Mouse (Mus musculus) heart, embryonic 11.5 days (tissue): Measurements from ENCODE around the gene Nckap5l. TPM values are rescaled to one million over a fixed set of nuclear protein-coding genes. Genes with fewer than 3 reads are reported as not detected.

Experiments
- ATAC-seq: fragments of 200-750 bp; cut with Nextera tagmentation; replicated peaks from 2 replicates; pipeline ENCODE4 v1.8.0; 2017; ENCODE audit warnings: moderate library complexity; ENCODE audit not compliant: insufficient number of reproducible peaks, low FRiP score, low TSS enrichment
- H3K27ac ChIP-seq: fragments of 300-500 bp; sonication (generic); 2 replicates; pipeline ENCODE4 v1.5.1; 2014; ENCODE audit warnings: mild to moderate bottlenecking, low read depth, low read length
- H3K27me3 ChIP-seq: fragments of 300-500 bp; sonication (generic); 2 replicates; pipeline ENCODE4 v1.6.1; 2014; ENCODE audit warnings: mild to moderate bottlenecking, low read length, mixed read lengths; ENCODE audit not compliant: control insufficient read depth, insufficient read depth
- H3K36me3 ChIP-seq: fragments of 300-500 bp; sonication (generic); 2 replicates; pipeline ENCODE4 v1.6.1; 2014; ENCODE audit warnings: mild to moderate bottlenecking, low read length, moderate library complexity, mixed read lengths; ENCODE audit not compliant: control insufficient read depth, insufficient read depth
- H3K4me1 ChIP-seq: fragments of 300-500 bp; sonication (generic); 2 replicates; pipeline ENCODE4 v1.6.1; 2014; ENCODE audit warnings: low read length; ENCODE audit not compliant: control insufficient read depth, insufficient read depth
- H3K4me2 ChIP-seq: fragments of 300-500 bp; sonication (generic); 2 replicates; pipeline ENCODE4 v1.6.1; 2014; ENCODE audit warnings: mild to moderate bottlenecking, moderate library complexity
- H3K4me3 ChIP-seq: fragments of 300-500 bp; sonication (generic); 2 replicates; pipeline ENCODE4 v1.5.1; 2014; ENCODE audit warnings: low read depth, low read length
- H3K9ac ChIP-seq: fragments of 300-500 bp; sonication (generic); 2 replicates; pipeline ENCODE4 v1.6.1; 2014; ENCODE audit warnings: mild to moderate bottlenecking, low read depth, low read length, moderate library complexity
- H3K9me3 ChIP-seq: fragments of 300-500 bp; sonication (generic); replicated peaks from 2 replicates; pipeline ENCODE4 v1.6.1; 2016; ENCODE audit warnings: low read length; ENCODE audit not compliant: control insufficient read depth
- WGBS: fragments of 180-500 bp; shearing (Covaris S2); extraction: QIAGEN DNeasy Blood & Tissue Kit; methylation state at CpG from one replicate; pipeline ENCODE4 v1.1.7; 2014; ENCODE audit not compliant: insufficient replicate concordance; 5-methylcytosine and 5-hydroxymethylcytosine counted together
- polyA plus RNA-seq: library from polyadenylated mRNA; unstranded; fragments of >200 nt; fragmentation: Nextera tagmentation; extraction: Ambion mirVana; gene quantifications from 2 replicates; pipeline ENCODE4 v1.2.1, GENCODE M21; 2014

Gene Nckap5l
- polyA plus RNA-seq, 1 experiment from 2014 or later: 9.0 TPM

DNA sequence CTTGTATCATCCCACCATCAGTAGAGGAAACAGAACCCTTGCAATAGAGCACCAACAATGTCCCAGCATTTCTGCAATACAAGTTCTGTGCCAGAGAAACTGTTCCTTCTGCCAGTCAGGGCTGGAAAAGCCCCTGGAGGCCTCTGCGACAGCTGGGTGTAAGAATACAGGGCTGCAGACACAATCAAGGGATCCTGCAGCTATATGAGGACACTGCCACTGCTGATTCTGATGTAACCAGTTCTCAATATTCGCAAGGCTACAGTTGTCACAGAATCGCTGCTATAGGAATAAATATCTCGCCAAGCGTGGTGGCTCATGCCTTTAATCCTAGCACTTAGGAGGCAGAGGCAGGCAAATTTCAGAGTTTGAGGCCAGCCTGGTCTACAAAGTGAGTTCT is 81.3 kb downstream of the Nckap5l start:
- no peaks in the 10 kb centered on the region for H3K27me3 ChIP-seq
- H3K4me2 ChIP-seq: no peak overlapping the region
- 0 out of 2 replicates have a peak, but pooled peaks cover 2% of the 10 kb centered on the region for H3K9me3 ChIP-seq
- H3K9ac ChIP-seq: no peak overlapping the region
- H3K36me3 ChIP-seq: no peaks in the 10 kb centered on the region
- ATAC-seq: no peak
- no peak overlapping the region for H3K27ac ChIP-seq
- WGBS: 89% methylated on average over 5 of the region's 5 CpGs
- H3K4me1 ChIP-seq: no peaks in the 10 kb centered on the region
- H3K4me3 ChIP-seq: no peak overlapping the region

GRCm38 (mm10) chr15:99375581-99375980 is 82.0 kb downstream of the Nckap5l start:
- Histone ChIP-seq H3K4me3 (no peak overlapping the region), H3K4me2 (no peak overlapping the region), H3K36me3 (no peaks in the 10 kb centered on the region), H3K4me1 (no peaks in the 10 kb centered on the region), H3K9me3 (0 out of 2 replicates have a peak, but pooled peaks cover 2% of the 10 kb centered on the region), H3K27me3 (no peaks in the 10 kb centered on the region), H3K9ac (no peak overlapping the region), H3K27ac (no peak overlapping the region)
- no peak for ATAC-seq
- WGBS: 78% methylated on average over 3 of the region's 3 CpGs

GRCm38 (mm10) chr15:99375036-99375435 is 82.5 kb downstream of the Nckap5l start:
- WGBS: 84% methylated on average over 5 of the region's 5 CpGs
- Histone ChIP-seq H3K36me3 (no peaks in the 10 kb centered on the region), H3K4me1 (no peaks in the 10 kb centered on the region), H3K27ac (no peak overlapping the region), H3K4me2 (no peak overlapping the region), H3K27me3 (no peaks in the 10 kb centered on the region), H3K4me3 (no peak overlapping the region), H3K9ac (no peak overlapping the region), H3K9me3 (0 out of 2 replicates have a peak, but pooled peaks cover 2% of the 10 kb centered on the region)
- no peak for ATAC-seq

DNA sequence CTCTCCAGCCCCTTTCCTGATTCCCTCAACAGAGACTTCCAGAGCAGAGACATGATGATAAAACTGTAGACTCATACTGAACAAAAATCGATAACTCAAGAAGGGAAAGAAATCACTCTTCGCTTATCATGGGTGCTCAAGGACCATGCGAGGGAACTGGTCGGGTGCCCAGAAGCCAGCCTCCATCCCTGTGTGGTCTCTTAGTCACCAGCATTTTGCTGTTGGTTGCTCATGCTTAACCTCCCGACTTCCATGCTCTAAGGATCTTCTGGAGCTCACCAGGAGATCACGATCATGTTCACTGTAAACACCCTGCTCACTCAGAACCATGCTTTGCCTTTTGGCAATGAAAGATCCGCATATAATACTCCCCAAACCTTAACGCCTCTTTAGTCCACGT is 84.8 kb downstream of the Nckap5l start:
- 72% methylated on average over 9 of the region's 9 CpGs for WGBS
- no peak overlapping the region for H3K4me3 ChIP-seq
- H3K9me3 ChIP-seq: no peaks in the 10 kb centered on the region
- H3K4me2 ChIP-seq: no peak overlapping the region
- H3K4me1 ChIP-seq: peaks cover 12% of the 10 kb centered on the region
- no peaks in the 10 kb centered on the region for H3K36me3 ChIP-seq
- no peak for ATAC-seq
- H3K9ac ChIP-seq: no peak overlapping the region
- H3K27me3 ChIP-seq: no peaks in the 10 kb centered on the region
- no peak overlapping the region for H3K27ac ChIP-seq

Other genes with a start within 250 kb of the Nckap5l start
- 0.14 TPM in 1 of 2 replicates, not detected in the other for gene Kcnh3, start 232.9 kb downstream of the Nckap5l start, polyA plus RNA-seq
- gene Mcrs1, start 205.8 kb downstream of the Nckap5l start, polyA plus RNA-seq: 154 and 162 TPM in 2 replicates
- 34.6 and 37.4 TPM in 2 replicates for gene Prpf40b, start 162.7 kb downstream of the Nckap5l start, polyA plus RNA-seq
- gene Fam186b, start 161.9 kb downstream of the Nckap5l start, polyA plus RNA-seq: 0.17 and 0.66 TPM in 2 replicates
- gene Fmnl3, start 87.3 kb downstream of the Nckap5l start, polyA plus RNA-seq: 11.0 and 11.4 TPM in 2 replicates
- 233 and 290 TPM in 2 replicates for gene Tmbim6, start 64.9 kb downstream of the Nckap5l start, polyA plus RNA-seq
- 11.9 TPM in 2 replicates for gene Bcdin3d, start 17.0 kb upstream of the Nckap5l start, polyA plus RNA-seq
- gene Faim2, start 70.4 kb upstream of the Nckap5l start, polyA plus RNA-seq: 0.40 and 0.51 TPM in 2 replicates
- not detected in 2 replicates for gene Aqp2, start 121.3 kb upstream of the Nckap5l start, polyA plus RNA-seq
- gene Aqp5, start 133.0 kb upstream of the Nckap5l start, polyA plus RNA-seq: 1.6 and 1.9 TPM in 2 replicates
- gene Aqp6, start 143.7 kb upstream of the Nckap5l start, polyA plus RNA-seq: not detected in 2 replicates
- gene Racgap1, start 193.9 kb upstream of the Nckap5l start, polyA plus RNA-seq: 91.8 and 126 TPM in 2 replicates
- gene Asic1, start 212.6 kb upstream of the Nckap5l start, polyA plus RNA-seq: 1.8 and 2.1 TPM in 2 replicates
- 24.8 and 26.6 TPM in 2 replicates for gene Smarcd1, start 244.4 kb upstream of the Nckap5l start, polyA plus RNA-seq
- gene Gm17349, start 247.7 kb upstream of the Nckap5l start, polyA plus RNA-seq: not detected in 2 replicates